Comparison of ENCODE assay signal across 19 mouse cellular contexts in the genomic region with DNA sequence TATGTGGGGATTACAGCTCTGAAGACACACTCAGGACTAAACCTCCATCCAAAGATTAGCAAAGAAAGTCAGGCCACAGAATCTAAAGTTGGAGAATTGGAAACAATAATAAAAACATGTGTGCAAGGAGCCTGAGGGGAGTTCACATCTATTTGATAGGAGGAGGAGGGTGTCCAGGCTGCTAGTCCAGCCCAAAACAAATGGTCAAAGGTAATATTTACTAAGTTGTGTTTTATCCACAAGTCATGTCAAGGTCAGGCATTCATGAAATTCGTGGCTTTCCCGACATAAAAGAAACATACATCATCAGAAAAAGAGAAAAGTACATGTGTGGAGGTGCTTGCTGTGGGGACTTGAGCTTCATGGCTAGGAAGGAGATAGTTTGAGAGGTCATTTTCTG. TPM values are rescaled to one million over a fixed set of nuclear protein-coding genes. Genes with fewer than 3 reads are reported as not detected.
A peak's percentile ranks its signal among the peaks of the same experiment; 100 is the strongest.
DNase-seq lines count a peak whose midpoint lies in the region; ATAC-seq and TF ChIP-seq lines count a peak whose summit lies in the region.
"Had no signal": no experiment of that assay in that cellular context is flagged by ENCODE, and none has a peak within 500 bp of the region (broad histone marks: within the 10 kb centered on the region; RNA-seq: fewer than 3 reads in every experiment).

No protein-coding gene starts in this region.

- no peak overlapping the region for H3K27ac ChIP-seq in liver, adult 2 months (replicated peaks; ENCODE audit: insufficient read depth, low read depth, low read length)
- no peak overlapping the region for H3K27ac ChIP-seq in liver, postnatal 0 days (ENCODE audit: low read depth)
- no peak overlapping the region for H3K27ac ChIP-seq in liver, embryonic 12.5 days

- no peak overlapping the region for H3K4me2 ChIP-seq in liver, postnatal 0 days (ENCODE audit: low read depth, low read length)
- no peak overlapping the region for H3K4me2 ChIP-seq in liver, embryonic 12.5 days

- peak; percentile 55 for DNase-seq in liver, adult 2 months (ENCODE audit: extremely low read depth, low read depth, low spot score)
- no peak for DNase-seq in liver
- DNase-seq in liver, postnatal 0 days = no peak
- DNase-seq: adrenal gland, adult 2 months; adrenal gland, adult 8-10 months; adrenal gland, postnatal 10 days; adrenal gland, postnatal 14 days; adrenal gland, postnatal 25 days; adrenal gland, postnatal 36 days; B cell, adult 2 months; cerebellum, adult 11 months; cerebellum, adult 11-12 months; cerebellum, adult 18-20 months had no signal

- H3K4me3 ChIP-seq in liver, adult 2 months (ENCODE audit: insufficient read depth, low read depth, low read length) = no peak overlapping the region
- H3K4me3 ChIP-seq in liver, postnatal 0 days (ENCODE audit: low read depth, low read length) = no peak overlapping the region
- H3K4me3 ChIP-seq in liver, embryonic 12.5 days = no peak overlapping the region

- TF ChIP-seq CTCF in liver, adult 2 months (IDR thresholded peaks at IDR 0.05; ENCODE audit: low read depth, low read length) = no peak
- TF ChIP-seq CTCF in liver, postnatal 0 days (IDR thresholded peaks at IDR 0.05; ENCODE audit: low read depth) = no peak

- ATAC-seq in liver, postnatal 0 days = peak; percentile 61
- ATAC-seq in liver, embryonic 12.5 days = no peak
- ATAC-seq: activated CD4-positive, CD25-positive, alpha-beta regulatory T cell, adult 4 months; CD4-positive, CD25-positive, alpha-beta regulatory T cell, adult 4 months; Patski had no signal

- peaks cover 9% of the 10 kb centered on the region; the same call in 1 of the 2 replicates for H3K4me1 ChIP-seq in liver, adult 2 months (ENCODE audit: control insufficient read depth, insufficient read depth, low read length)
- H3K4me1 ChIP-seq in liver, postnatal 0 days (ENCODE audit: insufficient read depth) = no peaks in the 10 kb centered on the region
- no peaks in the 10 kb centered on the region for H3K4me1 ChIP-seq in liver, embryonic 12.5 days

- TF ChIP-seq EP300 in liver, postnatal 0 days (IDR thresholded peaks at IDR 0.05; ENCODE audit: low read depth) = no peak

- no peaks in the 10 kb centered on the region for H3K79me2 ChIP-seq in liver, adult 2 months (ENCODE audit: control insufficient read depth, insufficient read depth, low read length)

- no peaks in the 10 kb centered on the region for H3K36me3 ChIP-seq in liver, adult 2 months (ENCODE audit: control insufficient read depth, insufficient read depth, low read length)
- H3K36me3 ChIP-seq in liver, postnatal 0 days (replicated peaks; ENCODE audit: insufficient read depth, low read length) = no peaks in the 10 kb centered on the region
- H3K36me3 ChIP-seq in liver, embryonic 12.5 days = no peaks in the 10 kb centered on the region
- H3K36me3 ChIP-seq: G1E had no signal

- no peak overlapping the region for H3K9ac ChIP-seq in liver, adult 2 months (ENCODE audit: low read depth, low read length)
- H3K9ac ChIP-seq in liver, postnatal 0 days (replicated peaks) = no peak overlapping the region
- no peak overlapping the region for H3K9ac ChIP-seq in liver, embryonic 12.5 days

- TF ChIP-seq POLR2A in liver, adult 2 months (IDR thresholded peaks at IDR 0.05; ENCODE audit: extremely low read depth, insufficient read depth, low read length) = no peak

- 16% methylated on average over 2 of the region's 2 CpGs for WGBS in liver, adult 2 months
- WGBS in liver, postnatal 0 days (ENCODE audit: insufficient replicate concordance) = 42% methylated on average over 2 of the region's 2 CpGs
- 36% methylated on average over 2 of the region's 2 CpGs for WGBS in liver, embryonic 12.5 days (ENCODE audit: insufficient replicate concordance)

- H3K9me3 ChIP-seq in liver, postnatal 0 days (ENCODE audit: low read length) = no peaks in the 10 kb centered on the region
- H3K9me3 ChIP-seq in liver, embryonic 12.5 days (replicated peaks) = no peaks in the 10 kb centered on the region
- H3K9me3 ChIP-seq: G1E had no signal

- H3K27me3 ChIP-seq in liver, adult 2 months (ENCODE audit: control insufficient read depth, insufficient read depth, low read length) = no peaks in the 10 kb centered on the region
- no peaks in the 10 kb centered on the region for H3K27me3 ChIP-seq in liver, postnatal 0 days (ENCODE audit: insufficient read depth, low read length)
- H3K27me3 ChIP-seq in liver, embryonic 12.5 days (replicated peaks) = no peaks in the 10 kb centered on the region
- H3K27me3 ChIP-seq: CH12.LX, Patski had no signal

RNA-seq across cellular contexts. Expression of a gene that starts 56.2 kb away (rescaled TPM):
- total RNA-seq in liver, adult 2 months (2014; rRNA removed) = 24.8 and 26.5 TPM in 2 replicates
- polyA plus RNA-seq in liver, adult 2 months (2012; rRNA removed) = 4.2 and 4.4 TPM in 2 replicates
- 24.6 and 28.4 TPM in 2 replicates for polyA plus RNA-seq in liver, postnatal 0 days (2015; fragmentation: Nextera tagmentation; extraction: Ambion mirVana)
- 73.1 and 74.8 TPM in 2 replicates for polyA plus RNA-seq in liver, embryonic 12.5 days (2016; fragmentation: Nextera tagmentation; extraction: Ambion mirVana)
